Mouse (Mus musculus) embryonic fibroblast, embryonic 13.5 days (primary cell): ENCODE measurements around the gene Adam1b.

ENCODE experiments used
- CTCF ChIP-seq: IDR thresholded peaks from 2 replicates; pipeline ENCODE4 v1.5.1; 2011; ENCODE audit warnings: mild to moderate bottlenecking, control low read depth, low read length, moderate library complexity, borderline replicate concordance; ENCODE audit not compliant: insufficient read depth
- POLR2A ChIP-seq: IDR thresholded peaks from 2 replicates; pipeline ENCODE4 v1.6.1; 2011; ENCODE audit warnings: low read depth, mild to moderate bottlenecking, control low read depth, low read length, moderate library complexity

- TF ChIP-seq POLR2A (no peak), CTCF (no peak)
Measured at GRCm38 (mm10) chr5:121493305-121493704, 9.9 kb downstream of the Adam1b start.
